Mouse (Mus musculus) heart, embryonic 10.5 days (tissue): ENCODE results near the gene Fnip1. TPM values are rescaled to one million over a fixed set of nuclear protein-coding genes. Genes with fewer than 3 reads are reported as not detected.
"Not testable (repeated sequence)": the region's sequence is repeated elsewhere in the genome, so short reads cannot be mapped to it uniquely, and the experiment has no call there.

Experiments
- DNase-seq: peaks from one replicate; pipeline ENCODE4 v3.0.0-alpha.2; 2017; ENCODE audit warnings: low spot score
- H3K27ac ChIP-seq: fragments of 300-500 bp; sonication (generic); 2 replicates; pipeline ENCODE4 v1.5.1; 2016; ENCODE audit warnings: mild to moderate bottlenecking
- H3K27me3 ChIP-seq: fragments of 300-500 bp; sonication (generic); 2 replicates; pipeline ENCODE4 v1.6.1; 2016; ENCODE audit warnings: mild to moderate bottlenecking; ENCODE audit not compliant: poor library complexity, insufficient read depth, severe bottlenecking
- H3K36me3 ChIP-seq: fragments of 300-500 bp; sonication (generic); 2 replicates; pipeline ENCODE4 v1.6.1; 2016; ENCODE audit warnings: mild to moderate bottlenecking, moderate library complexity
- H3K4me1 ChIP-seq: fragments of 300-500 bp; sonication (generic); 2 replicates; pipeline ENCODE4 v1.6.1; 2016; ENCODE audit warnings: mild to moderate bottlenecking
- H3K4me3 ChIP-seq: fragments of 300-500 bp; sonication (generic); 2 replicates; pipeline ENCODE4 v1.5.1; 2016; ENCODE audit warnings: mild to moderate bottlenecking, moderate library complexity
- H3K9me3 ChIP-seq: fragments of 300-500 bp; sonication (generic); 2 replicates; pipeline ENCODE4 v1.6.1; 2016; ENCODE audit warnings: mild to moderate bottlenecking, moderate library complexity
- WGBS: fragments of 180-500 bp; shearing (Covaris S2); methylation state at CpG from one replicate; pipeline ENCODE4 v1.1.7; 2016; 5-methylcytosine and 5-hydroxymethylcytosine counted together
- polyA plus RNA-seq: library from polyadenylated mRNA; unstranded; fragments of >200 nt; fragmentation: Nextera tagmentation; extraction: Ambion mirVana; gene quantifications from 2 replicates; pipeline ENCODE4 v1.2.1, GENCODE M21; 2016

Gene Fnip1
- polyA plus RNA-seq, 1 experiment from 2014 or later: 7.4 TPM

DNA sequence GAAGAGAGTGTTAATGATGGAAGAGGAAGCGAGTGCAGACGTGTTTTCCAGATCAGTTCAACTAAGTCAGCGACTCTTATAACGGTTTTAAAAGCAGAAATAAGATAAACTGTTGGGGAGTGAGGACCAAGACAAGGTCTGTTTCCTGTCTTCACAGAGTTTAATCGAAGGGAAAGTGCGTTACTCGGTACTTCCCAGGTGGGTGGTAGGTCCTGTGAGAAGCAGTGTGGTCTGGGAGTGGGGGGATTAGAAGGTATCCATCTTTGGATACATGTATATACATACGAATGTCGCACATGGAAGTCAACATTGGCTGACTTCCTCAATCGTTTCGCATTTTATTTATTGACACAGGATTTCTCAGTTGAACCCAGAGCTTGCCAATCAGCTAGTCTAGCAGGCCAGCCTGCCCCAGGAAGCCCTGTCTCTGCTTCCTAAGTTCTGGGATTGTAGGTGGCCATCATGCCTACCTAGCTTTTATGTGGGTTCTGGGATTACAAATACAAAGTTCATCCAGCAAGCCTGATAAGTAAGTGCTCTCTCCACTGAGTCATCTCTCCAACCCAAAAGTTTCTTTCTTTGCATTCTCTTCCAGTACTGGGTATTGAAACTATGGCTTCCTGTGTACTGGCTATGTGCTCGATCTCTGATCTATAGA lies 10.2 kb upstream of the Fnip1 start:
- no peak for DNase-seq
- WGBS: 73% methylated on average over 12 of the region's 12 CpGs
- H3K4me1 ChIP-seq: peaks cover 6% of the 10 kb centered on the region; the same call in 1 of the 2 replicates
- H3K27me3 ChIP-seq: no peaks in the 10 kb centered on the region
- no peaks in the 10 kb centered on the region for H3K9me3 ChIP-seq
- no peak overlapping the region for H3K27ac ChIP-seq
- no peak overlapping the region for H3K4me3 ChIP-seq
- H3K36me3 ChIP-seq: no peaks in the 10 kb centered on the region

DNA sequence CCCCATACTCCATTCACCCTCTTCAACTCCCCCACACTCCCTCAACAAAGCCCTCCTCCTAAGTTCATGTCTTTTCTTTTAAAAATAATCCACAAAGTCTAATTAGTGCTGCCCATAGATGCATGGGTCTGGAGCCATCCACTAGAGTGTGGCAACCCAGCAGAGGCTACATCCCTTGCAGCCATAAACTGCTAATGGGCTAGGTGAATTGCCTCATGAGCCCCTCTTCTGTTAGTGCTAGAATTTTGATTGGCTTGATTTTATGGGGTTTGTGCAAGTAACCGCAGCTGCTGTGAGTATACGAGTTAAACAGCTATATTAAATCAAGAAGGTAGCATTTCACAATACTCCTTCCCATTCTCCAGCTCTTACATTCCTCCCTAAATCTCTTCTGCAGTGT lies 8.8 kb upstream of the Fnip1 start:
- Histone ChIP-seq H3K36me3 (no peaks in the 10 kb centered on the region), H3K4me3 (no peak overlapping the region), H3K4me1 (peaks cover 6% of the 10 kb centered on the region; the same call in 1 of the 2 replicates), H3K27me3 (no peaks in the 10 kb centered on the region), H3K9me3 (no peaks in the 10 kb centered on the region), H3K27ac (no peak overlapping the region)
- DNase-seq: no peak
- 80% methylated on average over 2 of the region's 2 CpGs for WGBS

DNA sequence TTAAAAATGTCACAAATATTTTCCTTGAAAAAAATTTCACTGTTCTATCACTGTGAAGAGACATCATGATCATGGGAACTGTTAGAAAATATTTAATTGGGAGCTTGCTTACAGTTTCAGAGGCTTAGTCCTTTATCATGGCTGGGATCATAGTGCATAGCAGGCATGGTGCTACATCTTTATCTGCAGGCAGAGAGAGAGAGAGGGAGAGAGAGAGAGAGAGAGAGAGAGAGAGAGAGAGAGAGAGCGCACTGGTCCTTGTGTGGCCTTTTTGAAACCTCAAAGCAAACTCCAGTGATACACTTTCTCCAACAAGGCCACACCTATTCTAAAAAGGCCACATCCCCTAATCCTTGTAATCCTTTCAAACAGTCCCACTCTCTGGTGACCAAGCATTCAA lies 2.2 kb upstream of the Fnip1 start:
- no peak overlapping the region for H3K4me3 ChIP-seq
- WGBS: 94% methylated on average over 1 of the region's 1 CpGs
- DNase-seq: no peak

DNA sequence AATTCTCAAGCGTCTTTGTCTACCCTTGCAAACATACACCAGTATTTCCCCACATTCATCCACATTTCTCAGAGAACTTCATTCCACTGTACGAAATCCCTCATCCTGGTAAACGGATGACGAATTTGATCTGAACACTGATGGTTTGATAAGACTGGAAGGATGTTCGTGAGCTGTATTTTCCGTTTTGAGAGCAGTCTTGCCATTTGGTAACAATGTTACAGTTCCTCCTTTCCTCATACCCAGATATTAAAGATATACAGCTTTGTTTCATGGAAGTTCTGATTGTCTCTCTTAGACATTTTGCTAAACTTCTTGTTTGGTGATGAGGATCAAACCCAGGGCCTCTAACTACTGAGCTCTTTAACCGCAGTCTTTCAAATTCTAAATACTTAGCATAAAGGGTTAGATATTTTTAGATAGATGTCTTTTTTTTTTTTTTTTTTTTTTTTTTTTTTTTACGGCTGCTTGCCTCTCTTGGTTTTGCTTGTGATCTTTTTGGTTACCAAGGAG lies 633 bp upstream of the Fnip1 start:
- peak overlapping the region; percentile 97 for H3K27ac ChIP-seq
- no peaks in the 10 kb centered on the region for H3K36me3 ChIP-seq
- H3K9me3 ChIP-seq: no peaks in the 10 kb centered on the region
- no peaks in the 10 kb centered on the region for H3K27me3 ChIP-seq
- H3K4me3 ChIP-seq: peak overlapping the region; percentile 88
- peaks cover 10% of the 10 kb centered on the region; the same call in 1 of the 2 replicates for H3K4me1 ChIP-seq
- WGBS: 55% methylated on average over 8 of the region's 8 CpGs
- DNase-seq: no peak

More for the DNA sequence above, 2.2 kb upstream of the Fnip1 start:
- no peaks in the 10 kb centered on the region for H3K36me3 ChIP-seq
- peaks cover 16% of the 10 kb centered on the region; the same call in 1 of the 2 replicates for H3K4me1 ChIP-seq
- H3K9me3 ChIP-seq: no peaks in the 10 kb centered on the region
- H3K27ac ChIP-seq: no peak overlapping the region
- H3K27me3 ChIP-seq: no peaks in the 10 kb centered on the region

DNA sequence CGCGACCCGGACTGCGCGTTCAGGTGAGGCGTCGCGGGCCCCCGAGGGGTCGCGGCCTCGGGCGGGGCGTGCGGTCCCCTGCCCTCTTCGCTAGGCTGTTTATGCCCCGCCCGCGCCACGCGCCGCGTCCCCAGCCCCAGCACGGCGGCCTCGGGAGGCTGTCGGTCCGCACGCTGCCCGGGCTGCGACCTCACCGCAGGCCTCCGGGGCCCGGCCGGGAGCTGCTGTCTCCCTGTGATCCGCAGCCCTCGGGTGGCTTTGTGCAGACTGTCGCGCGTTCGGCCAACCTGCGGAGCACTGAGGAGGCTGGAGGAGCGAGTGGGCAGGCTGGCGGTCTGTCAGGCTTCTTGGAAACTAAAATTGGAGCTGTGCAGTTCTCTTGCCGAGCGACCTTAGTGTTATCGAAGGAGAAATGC lies 375 bp downstream of the Fnip1 start:
- H3K36me3 ChIP-seq: no peaks in the 10 kb centered on the region
- H3K4me3 ChIP-seq: peak overlapping the region; percentile 88
- peak overlapping the region; percentile 97 for H3K27ac ChIP-seq
- DNase-seq: peak; percentile 86
- under 1% methylated on average over 47 of the region's 47 CpGs for WGBS
- H3K4me1 ChIP-seq: peaks cover 10% of the 10 kb centered on the region; the same call in 1 of the 2 replicates
- H3K27me3 ChIP-seq: no peaks in the 10 kb centered on the region
- H3K9me3 ChIP-seq: no peaks in the 10 kb centered on the region

DNA sequence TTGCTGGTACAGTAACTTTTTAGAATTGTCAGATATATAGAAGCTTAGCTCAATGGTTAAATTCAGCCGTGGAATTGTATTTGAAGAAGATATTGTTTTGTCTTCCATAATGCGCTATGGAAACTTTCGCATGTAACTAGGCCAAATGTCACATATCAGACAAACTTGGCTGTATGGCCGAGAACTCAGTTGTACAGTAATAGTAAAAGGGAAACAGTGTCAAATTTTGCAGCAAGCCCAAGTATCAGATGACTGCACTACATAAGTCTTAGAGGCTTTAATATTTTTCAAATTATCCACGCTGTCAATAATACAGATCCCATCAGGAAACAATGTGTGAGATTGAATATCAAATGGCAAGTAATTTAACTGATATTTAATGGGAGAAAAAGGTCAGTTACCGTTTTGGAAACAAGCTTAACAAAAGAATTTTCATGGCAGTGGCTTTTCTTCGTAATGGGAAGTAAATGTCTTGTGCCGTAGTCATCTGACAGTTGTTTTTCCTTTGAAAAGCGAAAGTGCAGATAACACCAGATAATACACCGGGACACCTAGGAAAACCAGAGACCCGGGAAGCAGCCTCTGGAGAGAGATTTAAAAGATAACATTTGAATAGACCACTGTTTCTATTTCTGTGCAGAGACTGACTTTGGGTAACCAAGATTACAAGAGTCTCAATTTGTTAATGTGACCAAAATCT lies 1.1 kb downstream of the Fnip1 start:
- no peak for DNase-seq
- Histone ChIP-seq H3K27me3 (no peaks in the 10 kb centered on the region), H3K36me3 (no peaks in the 10 kb centered on the region), H3K4me3 (peak overlapping the region; percentile 88), H3K9me3 (no peaks in the 10 kb centered on the region), H3K27ac (peak overlapping the region; percentile 97; the same call in 1 of the 2 replicates), H3K4me1 (peaks cover 10% of the 10 kb centered on the region; the same call in 1 of the 2 replicates)
- WGBS: 23% methylated on average over 11 of the region's 11 CpGs

DNA sequence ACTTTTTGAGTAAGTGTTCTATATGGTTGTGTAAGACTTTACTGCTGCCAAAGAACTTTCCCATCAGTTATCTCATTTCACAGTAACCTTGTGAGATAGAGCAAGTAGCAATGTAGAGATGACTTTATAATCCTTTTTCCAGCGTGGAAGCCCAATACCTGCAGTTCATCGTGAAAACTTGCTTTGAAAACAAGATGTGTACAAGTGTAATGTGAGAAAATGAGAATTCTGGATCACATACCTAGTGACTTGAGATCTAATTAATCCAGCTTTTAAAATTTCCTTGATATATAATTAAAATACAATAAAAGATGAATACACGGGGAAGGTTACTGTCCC lies 1.7 kb downstream of the Fnip1 start:
- 62% methylated on average over 3 of the region's 3 CpGs for WGBS
- H3K9me3 ChIP-seq: no peaks in the 10 kb centered on the region
- no peaks in the 10 kb centered on the region for H3K27me3 ChIP-seq
- H3K27ac ChIP-seq: no peak overlapping the region
- H3K4me1 ChIP-seq: peaks cover 10% of the 10 kb centered on the region; the same call in 1 of the 2 replicates
- H3K4me3 ChIP-seq: peak overlapping the region; percentile 88
- no peak for DNase-seq
- no peaks in the 10 kb centered on the region for H3K36me3 ChIP-seq

DNA sequence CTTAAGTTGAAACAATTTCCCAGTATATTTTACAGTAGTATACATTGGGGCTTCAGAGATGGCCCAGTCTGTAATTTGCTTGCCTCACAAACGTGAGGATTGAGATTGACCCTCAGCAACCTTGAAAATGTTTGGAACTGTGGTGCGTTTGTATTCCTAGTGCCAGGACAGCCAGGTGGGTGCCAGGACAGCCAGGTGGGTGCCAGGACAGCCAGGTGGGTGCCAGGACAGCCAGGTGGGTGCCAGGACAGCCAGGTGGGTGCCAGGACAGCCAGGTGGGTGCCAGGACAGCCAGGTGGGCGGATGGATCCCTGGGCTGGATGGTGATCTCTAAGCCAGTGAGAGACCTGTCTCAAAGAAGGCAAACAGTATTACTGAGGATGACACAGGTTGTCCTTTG lies 12.8 kb downstream of the Fnip1 start:
- H3K4me3 ChIP-seq, H3K27ac ChIP-seq, DNase-seq, H3K36me3 ChIP-seq, H3K4me1 ChIP-seq, H3K27me3 ChIP-seq, H3K9me3 ChIP-seq: not testable (repeated sequence)
- 90% methylated on average over 3 of the region's 3 CpGs for WGBS

DNA sequence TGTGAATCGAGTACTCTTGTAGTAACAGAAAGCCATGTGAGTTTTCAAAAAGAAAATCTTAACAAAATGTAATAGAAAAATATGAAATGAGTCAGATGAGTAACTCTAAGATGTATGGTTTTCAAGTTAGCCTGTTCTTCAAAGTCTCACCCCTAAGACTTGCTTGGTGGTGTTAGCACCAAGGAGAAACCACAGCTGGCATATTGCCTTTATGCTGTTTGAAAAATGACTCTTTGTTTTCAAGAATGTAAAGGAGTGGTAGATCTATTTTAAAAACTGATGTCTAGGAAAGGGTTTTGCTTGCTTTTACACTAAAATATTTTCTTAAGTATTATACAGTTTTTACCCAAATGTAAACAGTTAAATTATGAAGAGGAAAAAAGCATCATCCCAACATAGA lies 16.5 kb downstream of the Fnip1 start:
- Histone ChIP-seq H3K9me3 (no peaks in the 10 kb centered on the region), H3K4me3 (no peak overlapping the region), H3K27me3 (no peaks in the 10 kb centered on the region), H3K4me1 (no peaks in the 10 kb centered on the region; the same call in 1 of the 2 replicates), H3K36me3 (no peaks in the 10 kb centered on the region), H3K27ac (no peak overlapping the region)
- DNase-seq: no peak
- whole genome bisulfite sequencing: 88% methylated on average over 1 of the region's 1 CpGs

DNA sequence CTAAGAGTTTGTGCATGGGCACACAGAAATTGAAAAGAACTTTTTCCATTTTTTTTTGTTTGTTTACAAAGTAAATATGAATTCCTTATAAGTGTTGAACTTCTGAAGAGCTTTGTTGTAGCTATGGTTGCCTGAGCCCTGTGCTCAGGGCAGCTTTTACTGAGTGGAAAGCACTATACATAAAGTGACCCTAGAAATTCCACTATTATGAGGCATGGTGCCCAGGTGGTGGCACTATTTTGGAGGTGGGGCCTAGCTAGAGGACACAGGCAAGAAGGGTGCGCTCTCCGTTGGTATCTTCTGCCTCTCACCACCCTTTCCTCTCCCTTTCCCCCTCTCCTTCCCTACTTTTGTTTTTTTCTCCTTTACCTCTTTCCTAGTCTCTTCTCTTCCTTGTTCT lies 18.9 kb downstream of the Fnip1 start:
- no peaks in the 10 kb centered on the region for H3K36me3 ChIP-seq
- no peaks in the 10 kb centered on the region for H3K4me1 ChIP-seq
- no peaks in the 10 kb centered on the region for H3K27me3 ChIP-seq
- H3K27ac ChIP-seq: no peak overlapping the region
- H3K4me3 ChIP-seq: no peak overlapping the region
- no peak for DNase-seq
- H3K9me3 ChIP-seq: no peaks in the 10 kb centered on the region
- WGBS: 73% methylated on average over 2 of the region's 2 CpGs

DNA sequence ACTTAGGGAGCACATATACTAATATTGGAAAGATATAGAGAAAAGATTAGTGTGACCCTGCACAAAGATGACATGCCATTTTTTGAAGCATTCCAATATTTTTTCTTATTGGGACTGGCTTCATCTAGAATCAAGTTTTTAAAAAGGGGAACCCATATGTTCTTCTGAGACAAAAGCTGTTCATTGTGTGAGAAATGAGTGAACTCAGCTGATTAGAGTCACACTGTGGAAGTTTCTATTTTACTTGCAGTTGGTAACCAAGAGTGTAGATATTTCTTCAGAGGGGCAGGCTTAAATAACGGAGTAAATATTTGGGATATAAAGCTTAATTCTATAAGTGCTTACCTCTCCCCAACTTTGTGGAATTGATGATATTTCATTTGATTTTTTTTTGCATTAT lies 20.2 kb downstream of the Fnip1 start:
- no peak for DNase-seq
- H3K9me3 ChIP-seq: no peaks in the 10 kb centered on the region
- H3K27me3 ChIP-seq: no peaks in the 10 kb centered on the region
- no peaks in the 10 kb centered on the region for H3K4me1 ChIP-seq
- no peak overlapping the region for H3K27ac ChIP-seq
- peaks cover 5% of the 10 kb centered on the region for H3K36me3 ChIP-seq
- H3K4me3 ChIP-seq: no peak overlapping the region
- WGBS: 97% methylated on average over 1 of the region's 1 CpGs

DNA sequence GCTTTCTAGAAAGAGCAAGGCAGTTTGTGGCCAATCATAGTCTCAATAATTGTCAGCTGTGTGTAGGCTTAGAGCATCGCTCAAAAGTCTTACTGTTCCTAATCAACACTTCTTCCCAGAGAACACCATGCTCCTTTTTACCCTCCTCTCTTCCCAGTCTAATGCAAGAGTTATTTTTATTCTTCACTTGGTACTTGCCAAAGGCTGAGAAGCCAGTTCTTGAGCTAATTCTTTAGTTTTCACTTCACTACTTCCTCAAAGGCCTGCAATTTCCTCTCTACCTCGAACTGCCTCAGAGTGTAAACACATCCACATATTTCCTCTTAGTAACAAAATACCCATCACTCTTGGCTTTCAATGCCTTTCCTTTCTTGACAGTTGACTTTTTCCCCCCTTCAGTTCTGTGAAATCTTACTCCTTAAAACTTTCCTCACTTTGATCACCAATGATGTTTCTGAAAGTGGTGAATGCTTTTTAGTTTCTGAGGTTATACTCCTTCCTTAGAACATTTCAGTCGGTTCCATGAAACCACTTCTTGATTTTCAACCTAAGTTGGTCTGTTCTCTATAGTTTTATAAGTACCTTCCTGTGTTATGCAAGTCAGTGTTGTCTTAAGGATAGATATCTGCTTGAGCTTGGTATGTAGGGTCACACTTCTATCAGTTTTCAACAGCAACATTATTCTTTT lies 26.7 kb downstream of the Fnip1 start:
- H3K27me3 ChIP-seq: no peaks in the 10 kb centered on the region
- no peak overlapping the region for H3K27ac ChIP-seq
- 63% methylated on average over 3 of the region's 3 CpGs for WGBS
- DNase-seq: no peak
- H3K4me1 ChIP-seq: peaks cover 6% of the 10 kb centered on the region
- H3K9me3 ChIP-seq: no peaks in the 10 kb centered on the region
- H3K4me3 ChIP-seq: no peak overlapping the region
- H3K36me3 ChIP-seq: peaks cover 12% of the 10 kb centered on the region

DNA sequence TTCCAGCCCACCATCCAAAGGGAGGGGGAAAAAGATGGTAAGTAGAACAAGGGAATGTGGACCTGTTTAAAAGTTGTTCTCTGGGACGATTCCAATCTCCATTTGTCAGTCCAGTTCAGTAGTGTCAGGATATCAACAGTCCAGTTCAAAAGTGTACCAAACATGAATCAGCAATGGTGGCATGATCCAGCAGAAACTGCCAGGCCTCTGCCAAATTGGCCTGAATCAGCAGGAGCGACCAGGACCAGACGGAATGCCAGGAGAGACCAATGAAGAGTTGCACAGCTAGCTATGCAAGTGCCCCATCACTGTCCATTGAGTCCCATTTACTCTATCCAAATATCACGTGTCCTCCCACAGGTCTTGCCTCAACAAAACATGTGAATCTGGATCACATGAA lies 34.2 kb downstream of the Fnip1 start:
- WGBS: 94% methylated on average over 4 of the region's 4 CpGs
- peaks cover 33% of the 10 kb centered on the region for H3K36me3 ChIP-seq
- H3K27me3 ChIP-seq: no peaks in the 10 kb centered on the region
- H3K27ac ChIP-seq: no peak overlapping the region
- H3K4me1 ChIP-seq: no peaks in the 10 kb centered on the region
- no peak overlapping the region for H3K4me3 ChIP-seq
- no peaks in the 10 kb centered on the region for H3K9me3 ChIP-seq
- DNase-seq: no peak
